ENCODE assay signal across 8 mouse cellular contexts in genomic region chr3:108653710-108654379, GRCm38 (mm10). TPM values are rescaled to one million over a fixed set of nuclear protein-coding genes. Genes with fewer than 3 reads are reported as not detected.
DNase-seq lines count a peak whose midpoint lies in the region; ATAC-seq and TF ChIP-seq lines count a peak whose summit lies in the region.

Gene Clcc1, plus strand, starts transcription at chr3:108653913.

- ATAC-seq in embryonic facial prominence, embryonic 14.5 days (ENCODE audit: low read depth), result peak; percentile 99
- ATAC-seq in limb, embryonic 13.5 days (ENCODE audit: low FRiP score, low read depth), result peak; percentile 98
- ATAC-seq in midbrain, embryonic 16.5 days, result peak; percentile 97

- H3K4me3 ChIP-seq in embryonic facial prominence, embryonic 14.5 days (ENCODE audit: low read depth, low read length), result peak within 1 kb of the TSS; percentile 85
- peak within 1 kb of the TSS; percentile 98 for H3K4me3 ChIP-seq in heart, adult 2 months
- H3K4me3 ChIP-seq in limb, embryonic 13.5 days, result peak within 1 kb of the TSS; percentile 79
- peak within 1 kb of the TSS; percentile 85 for H3K4me3 ChIP-seq in midbrain, embryonic 16.5 days (ENCODE audit: low read depth, low read length)

- TF ChIP-seq CTCF in heart, adult 2 months (IDR thresholded peaks at IDR 0.05), result no peak

- H3K9ac ChIP-seq in embryonic facial prominence, embryonic 14.5 days (ENCODE audit: low read depth, low read length), result peak within 1 kb of the TSS; percentile 93
- peak within 1 kb of the TSS; percentile 100 for H3K9ac ChIP-seq in heart, adult 2 months (ENCODE audit: low read depth, low read length)
- peak within 1 kb of the TSS; percentile 94 for H3K9ac ChIP-seq in limb, embryonic 13.5 days
- peak within 1 kb of the TSS; percentile 89 for H3K9ac ChIP-seq in midbrain, embryonic 16.5 days (ENCODE audit: low read depth, low read length)

- H3K27ac ChIP-seq in embryonic facial prominence, embryonic 14.5 days (replicated peaks; ENCODE audit: low read depth, low read length), result peak within 1 kb of the TSS; percentile 90
- peak within 1 kb of the TSS; percentile 93 for H3K27ac ChIP-seq in heart, adult 2 months
- peak within 1 kb of the TSS; percentile 85 for H3K27ac ChIP-seq in limb, embryonic 13.5 days
- H3K27ac ChIP-seq in midbrain, embryonic 16.5 days (ENCODE audit: low read length), result peak within 1 kb of the TSS; percentile 89

- intact Hi-C loops in heart, adult 2 months (cut with DNase I), result loop anchor here (2.0 to 10.0 kb wide), 4 partner anchors 62 to 239 kb away; partner anchors contain the start of genes Celsr2, Sars, Taf13 and Wdr47

- WGBS in embryonic facial prominence, embryonic 14.5 days, result under 1% methylated on average over 35 of the region's 57 CpGs
- WGBS in heart, adult 2 months, result under 1% methylated on average over 57 of the region's 57 CpGs
- WGBS in limb, embryonic 13.5 days, result under 1% methylated on average over 57 of the region's 57 CpGs
- WGBS in midbrain, embryonic 16.5 days, result under 1% methylated on average over 56 of the region's 57 CpGs

- peak within 1 kb of the TSS; percentile 77 for H3K4me2 ChIP-seq in embryonic facial prominence, embryonic 14.5 days (ENCODE audit: low read depth, low read length)
- H3K4me2 ChIP-seq in limb, embryonic 13.5 days (replicated peaks), result peak within 1 kb of the TSS; percentile 79
- H3K4me2 ChIP-seq in midbrain, embryonic 16.5 days (ENCODE audit: low read length), result peak within 1 kb of the TSS; percentile 59

- 0 out of 2 replicates have a peak, but pooled peaks have one; percentile 47 for TF ChIP-seq EP300 in heart, adult 2 months (IDR thresholded peaks at IDR 0.05; ENCODE audit: insufficient read depth, low read depth, low read length)

- H3K27me3 ChIP-seq in embryonic facial prominence, embryonic 14.5 days (replicated peaks; ENCODE audit: control insufficient read depth, insufficient read depth, low read length), result no peaks in the 10 kb centered on the region
- no peaks in the 10 kb centered on the region for H3K27me3 ChIP-seq in heart, adult 2 months (ENCODE audit: control insufficient read depth, insufficient read depth, low read length)
- H3K27me3 ChIP-seq in limb, embryonic 13.5 days, result no peaks in the 10 kb centered on the region
- no peaks in the 10 kb centered on the region for H3K27me3 ChIP-seq in midbrain, embryonic 16.5 days (ENCODE audit: control insufficient read depth, insufficient read depth, low read depth, low read length)

- DNase-seq in 3T3-L1 (ENCODE audit: low read depth, low spot score), result peak; percentile 92
- peak; percentile 94 for DNase-seq in adrenal gland, postnatal 4 days (ENCODE audit: low spot score in 2 of 2)
- peak; percentile 95 for DNase-seq in embryonic facial prominence, embryonic 14.5 days (ENCODE audit: low spot score)
- DNase-seq in heart, adult 2 months, result peak; percentile 97 to 100
- DNase-seq in kidney, adult 8-10 months, result peak; percentile 95 to 96
- peak; percentile 98 for DNase-seq in spleen, postnatal 10 days (ENCODE audit: low spot score in 2 of 2)

- no peaks in the 10 kb centered on the region for H3K9me3 ChIP-seq in embryonic facial prominence, embryonic 14.5 days (ENCODE audit: control insufficient read depth, low read length)
- no peaks in the 10 kb centered on the region for H3K9me3 ChIP-seq in limb, embryonic 13.5 days
- no peaks in the 10 kb centered on the region for H3K9me3 ChIP-seq in midbrain, embryonic 16.5 days (replicated peaks; ENCODE audit: control insufficient read depth, low read length, poor library complexity, severe bottlenecking)

- H3K79me2 ChIP-seq in heart, adult 2 months (replicated peaks; ENCODE audit: control insufficient read depth, insufficient read depth, low read length), result peaks cover 1% of the 10 kb centered on the region; the same call in 1 of the 2 replicates

- H3K4me1 ChIP-seq in embryonic facial prominence, embryonic 14.5 days (ENCODE audit: control insufficient read depth, insufficient read depth, low read length), result peaks cover 10% of the 10 kb centered on the region; the same call in 1 of the 2 replicates
- peaks cover 2% of the 10 kb centered on the region; the same call in 1 of the 2 replicates for H3K4me1 ChIP-seq in heart, adult 2 months (ENCODE audit: control insufficient read depth, insufficient read depth, low read length)
- H3K4me1 ChIP-seq in limb, embryonic 13.5 days, result peaks cover 13% of the 10 kb centered on the region
- peaks cover 10% of the 10 kb centered on the region for H3K4me1 ChIP-seq in midbrain, embryonic 16.5 days (ENCODE audit: control insufficient read depth, insufficient read depth, low read length)

- peak; percentile 74 for TF ChIP-seq POLR2A in heart, adult 2 months (IDR thresholded peaks at IDR 0.05; ENCODE audit: insufficient read depth, low read depth, low read length)

- no peaks in the 10 kb centered on the region for H3K36me3 ChIP-seq in embryonic facial prominence, embryonic 14.5 days (ENCODE audit: control insufficient read depth, insufficient read depth, low read length)
- H3K36me3 ChIP-seq in heart, adult 2 months (ENCODE audit: control insufficient read depth, insufficient read depth, low read length), result no peaks in the 10 kb centered on the region
- no peaks in the 10 kb centered on the region; the same call in 1 of the 2 replicates for H3K36me3 ChIP-seq in limb, embryonic 13.5 days
- no peaks in the 10 kb centered on the region for H3K36me3 ChIP-seq in midbrain, embryonic 16.5 days (ENCODE audit: control insufficient read depth, insufficient read depth, low read length)

RNA-seq across cellular contexts. Expression of gene Clcc1, which starts in this region (rescaled TPM):
- total RNA-seq in adrenal gland, postnatal 4 days (2021), result 10 to 100 TPM; 51.6 to 53.6 TPM
- polyA plus RNA-seq in embryonic facial prominence, embryonic 14.5 days (2014; fragmentation: Nextera tagmentation; extraction: Ambion mirVana), result 67.4 and 79.9 TPM in 2 replicates
- 10 to 100 TPM; 42.7 to 52.0 TPM for total RNA-seq in heart, adult 2 months (2021)
- polyA plus RNA-seq in heart, adult 2 months (2012; rRNA removed), result 34.0 and 45.2 TPM in 2 replicates
- 88.4 and 91.0 TPM in 2 replicates for polyA plus RNA-seq in limb, embryonic 13.5 days (2015; fragmentation: Nextera tagmentation; extraction: Ambion mirVana)
- polyA plus RNA-seq in midbrain, embryonic 16.5 days (2015; fragmentation: Nextera tagmentation; extraction: Ambion mirVana), result 41.4 and 43.4 TPM in 2 replicates

Comparison
In these comparisons a context has a peak if more than half of its experiments do, and no peak if none do; other contexts are left out.
1. Peak in every context shown above with its lines: DNase-seq, ATAC-seq, H3K4me3 ChIP-seq and H3K27ac ChIP-seq.